Mouse (Mus musculus): Measurements from ENCODE around the gene H2al2a. TPM values are rescaled to one million over a fixed set of nuclear protein-coding genes. Genes with fewer than 3 reads are reported as not detected.
"Not testable (repeated sequence)": the region's sequence is repeated elsewhere in the genome, so short reads cannot be mapped to it uniquely, and the experiment has no call there.

H2al2a gene
- polyA plus RNA-seq, 1 experiment: 553 TPM

DNA sequence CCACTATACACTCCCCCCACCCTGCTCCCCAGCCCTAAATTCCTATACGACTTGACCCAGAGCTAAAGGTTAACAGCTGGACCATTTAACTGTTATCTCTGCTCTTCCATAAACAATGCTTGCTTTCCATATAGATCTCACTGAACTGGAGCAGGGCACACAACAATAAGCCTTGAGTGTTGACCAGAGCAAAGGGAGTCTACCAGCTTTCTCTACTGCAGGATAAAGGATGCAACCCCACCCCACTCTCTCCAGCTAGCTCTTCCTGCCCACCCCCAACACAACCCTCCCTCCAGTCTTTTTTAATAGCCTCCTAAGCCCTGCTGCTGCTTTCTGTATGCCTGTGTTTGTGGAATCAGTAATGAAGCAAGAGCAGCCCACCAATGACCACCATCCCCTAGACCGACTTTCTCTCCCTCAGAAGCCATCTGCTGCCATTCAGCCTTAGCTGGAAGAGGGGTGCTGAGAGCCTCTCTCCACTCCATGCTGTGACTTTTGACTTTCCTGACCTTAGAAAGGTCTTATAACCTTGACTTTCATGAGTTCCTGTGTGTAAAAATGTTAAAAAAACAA is 22.8 kb downstream of the H2al2a start:
- H3K4me1 ChIP-seq (ENCODE audit: control insufficient read depth, insufficient read depth, low read length): no peaks in the 10 kb centered on the region
- H3K27ac ChIP-seq (ENCODE audit: control insufficient read depth, insufficient read depth, low read depth, low read length): no peak overlapping the region
- TF ChIP-seq POLR2A (IDR thresholded peaks at IDR 0.05; ENCODE audit: control insufficient read depth, low read depth, low read length) (no peak), CTCF (IDR thresholded peaks at IDR 0.05; ENCODE audit: control insufficient read depth, insufficient read depth, insufficient replicate concordance, low read depth, low read length) (no peak)
- H3K27me3 ChIP-seq (ENCODE audit: control insufficient read depth, insufficient read depth, low read length): no peaks in the 10 kb centered on the region
- H3K36me3 ChIP-seq (ENCODE audit: control insufficient read depth, insufficient read depth, low read length): no peaks in the 10 kb centered on the region
- H3K4me3 ChIP-seq (ENCODE audit: control insufficient read depth, low read depth, low read length): no peak overlapping the region

GRCm38 (mm10) chr2:17973246-17973645 is 23.5 kb downstream of the H2al2a start:
- TF ChIP-seq POLR2A (IDR thresholded peaks at IDR 0.05; ENCODE audit: control insufficient read depth, low read depth, low read length) (no peak), CTCF (IDR thresholded peaks at IDR 0.05; ENCODE audit: control insufficient read depth, insufficient read depth, insufficient replicate concordance, low read depth, low read length) (no peak)
- no peaks in the 10 kb centered on the region for H3K4me1 ChIP-seq (ENCODE audit: control insufficient read depth, insufficient read depth, low read length)
- H3K27ac ChIP-seq (ENCODE audit: control insufficient read depth, insufficient read depth, low read depth, low read length): no peak overlapping the region

GRCm38 (mm10) chr2:17972843-17973242 is 23.9 kb downstream of the H2al2a start:
- no peak overlapping the region for H3K4me3 ChIP-seq (ENCODE audit: control insufficient read depth, low read depth, low read length)
- H3K27me3 ChIP-seq (ENCODE audit: control insufficient read depth, insufficient read depth, low read length): no peaks in the 10 kb centered on the region
- no peaks in the 10 kb centered on the region for H3K4me1 ChIP-seq (ENCODE audit: control insufficient read depth, insufficient read depth, low read length)
- no peak for TF ChIP-seq POLR2A (IDR thresholded peaks at IDR 0.05; ENCODE audit: control insufficient read depth, low read depth, low read length)
- no peak for TF ChIP-seq CTCF (IDR thresholded peaks at IDR 0.05; ENCODE audit: control insufficient read depth, insufficient read depth, insufficient replicate concordance, low read depth, low read length)
- no peak overlapping the region for H3K27ac ChIP-seq (ENCODE audit: control insufficient read depth, insufficient read depth, low read depth, low read length)
- no peaks in the 10 kb centered on the region for H3K36me3 ChIP-seq (ENCODE audit: control insufficient read depth, insufficient read depth, low read length)

More at GRCm38 (mm10) chr2:17973246-17973645, 23.5 kb downstream of the H2al2a start:
- no peaks in the 10 kb centered on the region for H3K36me3 ChIP-seq (ENCODE audit: control insufficient read depth, insufficient read depth, low read length)
- no peak overlapping the region for H3K4me3 ChIP-seq (ENCODE audit: control insufficient read depth, low read depth, low read length)
- H3K27me3 ChIP-seq (ENCODE audit: control insufficient read depth, insufficient read depth, low read length): no peaks in the 10 kb centered on the region

- Histone ChIP-seq H3K36me3 (ENCODE audit: control insufficient read depth, insufficient read depth, low read length) (no peaks in the 10 kb centered on the region), H3K27ac (ENCODE audit: control insufficient read depth, insufficient read depth, low read depth, low read length) (no peak overlapping the region), H3K27me3 (ENCODE audit: control insufficient read depth, insufficient read depth, low read length) (no peaks in the 10 kb centered on the region), H3K4me3 (ENCODE audit: control insufficient read depth, low read depth, low read length) (no peak overlapping the region), H3K4me1 (ENCODE audit: control insufficient read depth, insufficient read depth, low read length) (no peaks in the 10 kb centered on the region)
- TF ChIP-seq POLR2A (IDR thresholded peaks at IDR 0.05; ENCODE audit: control insufficient read depth, low read depth, low read length) (no peak), CTCF (IDR thresholded peaks at IDR 0.05; ENCODE audit: control insufficient read depth, insufficient read depth, insufficient replicate concordance, low read depth, low read length) (no peak)
These were observed 25.4 kb downstream of the H2al2a start for GRCm38 (mm10) chr2:17971407-17971806.

DNA sequence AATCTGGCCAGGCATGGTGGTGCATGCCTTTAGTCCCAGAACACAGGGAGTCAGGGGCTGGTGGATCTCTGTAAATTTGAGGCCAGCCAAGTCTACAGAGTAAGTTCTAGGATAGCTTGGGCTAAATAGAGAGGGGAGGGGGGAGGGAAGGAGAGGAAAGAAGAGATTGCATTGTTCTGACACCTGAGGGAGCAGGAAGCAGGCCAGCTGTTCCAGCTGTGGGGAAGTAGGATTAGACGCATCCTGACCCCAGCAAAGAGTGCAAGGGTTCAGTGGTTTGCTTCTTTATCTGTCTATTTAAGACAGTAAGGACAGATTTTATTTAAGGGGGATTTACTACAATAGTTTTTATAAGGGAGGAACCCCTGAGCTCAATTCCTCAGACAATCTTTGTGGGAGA is 26.1 kb downstream of the H2al2a start:
- TF ChIP-seq POLR2A (IDR thresholded peaks at IDR 0.05; ENCODE audit: control insufficient read depth, low read depth, low read length) (no peak), CTCF (IDR thresholded peaks at IDR 0.05; ENCODE audit: control insufficient read depth, insufficient read depth, insufficient replicate concordance, low read depth, low read length) (no peak)

GRCm38 (mm10) chr2:17970187-17970586 is 26.6 kb downstream of the H2al2a start:
- H3K4me1 ChIP-seq (ENCODE audit: control insufficient read depth, insufficient read depth, low read length): no peaks in the 10 kb centered on the region
- no peaks in the 10 kb centered on the region for H3K36me3 ChIP-seq (ENCODE audit: control insufficient read depth, insufficient read depth, low read length)
- TF ChIP-seq CTCF (IDR thresholded peaks at IDR 0.05; ENCODE audit: control insufficient read depth, insufficient read depth, insufficient replicate concordance, low read depth, low read length): no peak
- TF ChIP-seq POLR2A (IDR thresholded peaks at IDR 0.05; ENCODE audit: control insufficient read depth, low read depth, low read length): no peak
- H3K4me3 ChIP-seq (ENCODE audit: control insufficient read depth, low read depth, low read length): peak overlapping the region; percentile 40; the same call in 1 of the 2 replicates
- no peak overlapping the region for H3K27ac ChIP-seq (ENCODE audit: control insufficient read depth, insufficient read depth, low read depth, low read length)
- no peaks in the 10 kb centered on the region for H3K27me3 ChIP-seq (ENCODE audit: control insufficient read depth, insufficient read depth, low read length)

More for the DNA sequence above, 26.1 kb downstream of the H2al2a start:
- Histone ChIP-seq H3K36me3 (ENCODE audit: control insufficient read depth, insufficient read depth, low read length) (no peaks in the 10 kb centered on the region), H3K27me3 (ENCODE audit: control insufficient read depth, insufficient read depth, low read length) (no peaks in the 10 kb centered on the region), H3K4me3 (ENCODE audit: control insufficient read depth, low read depth, low read length) (no peak overlapping the region), H3K4me1 (ENCODE audit: control insufficient read depth, insufficient read depth, low read length) (no peaks in the 10 kb centered on the region), H3K27ac (ENCODE audit: control insufficient read depth, insufficient read depth, low read depth, low read length) (no peak overlapping the region)

DNA sequence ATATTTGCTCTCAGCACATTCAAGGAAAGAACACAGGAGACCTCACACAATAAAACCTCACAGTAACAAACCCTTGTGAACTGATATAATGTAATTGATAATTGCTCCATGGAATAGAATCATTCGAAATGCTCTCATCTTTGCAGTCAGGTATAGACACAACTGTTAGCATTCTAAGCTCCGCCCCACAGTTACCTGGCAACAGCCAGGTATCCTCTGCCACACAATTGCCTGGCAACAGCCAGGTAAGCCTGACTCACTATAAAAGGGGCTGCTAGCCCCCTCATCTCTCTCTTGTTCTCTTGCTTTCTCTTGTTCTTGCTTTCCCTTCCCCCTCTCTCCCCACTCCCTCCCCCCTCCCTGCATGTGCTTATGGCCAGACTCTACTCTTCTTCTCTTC is 28.2 kb downstream of the H2al2a start:
- Histone ChIP-seq H3K36me3 (ENCODE audit: control insufficient read depth, insufficient read depth, low read length) (no peaks in the 10 kb centered on the region), H3K27ac (ENCODE audit: control insufficient read depth, insufficient read depth, low read depth, low read length) (no peak overlapping the region), H3K4me3 (ENCODE audit: control insufficient read depth, low read depth, low read length) (peak overlapping the region; percentile 61; the same call in 1 of the 2 replicates), H3K4me1 (ENCODE audit: control insufficient read depth, insufficient read depth, low read length) (no peaks in the 10 kb centered on the region), H3K27me3 (ENCODE audit: control insufficient read depth, insufficient read depth, low read length) (no peaks in the 10 kb centered on the region)
- TF ChIP-seq POLR2A (IDR thresholded peaks at IDR 0.05; ENCODE audit: control insufficient read depth, low read depth, low read length): no peak
- no peak for TF ChIP-seq CTCF (IDR thresholded peaks at IDR 0.05; ENCODE audit: control insufficient read depth, insufficient read depth, insufficient replicate concordance, low read depth, low read length)

DNA sequence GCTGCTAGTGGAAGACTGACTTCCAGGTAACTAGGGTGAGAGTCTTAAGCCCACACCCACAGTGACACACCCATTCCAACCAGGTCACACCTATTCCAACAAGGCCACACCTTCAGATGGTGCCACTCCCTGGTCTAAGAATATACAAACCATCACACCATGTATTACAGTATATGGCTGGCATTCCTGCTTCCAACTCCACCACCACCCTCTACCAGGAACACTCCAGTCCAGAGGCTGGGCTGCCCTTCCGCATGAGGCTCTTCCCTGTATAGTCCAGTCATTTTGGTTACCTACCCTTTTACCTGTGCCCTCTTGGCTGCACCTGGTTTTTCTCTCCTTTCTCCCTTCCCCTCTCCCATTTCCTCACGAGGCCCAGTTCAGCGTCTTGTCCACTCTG is 28.7 kb downstream of the H2al2a start:
- peak overlapping the region; percentile 61 for H3K4me3 ChIP-seq (ENCODE audit: control insufficient read depth, low read depth, low read length)

More for the DNA sequence above, 28.7 kb downstream of the H2al2a start:
- H3K4me1 ChIP-seq (ENCODE audit: control insufficient read depth, insufficient read depth, low read length); H3K36me3 ChIP-seq (ENCODE audit: control insufficient read depth, insufficient read depth, low read length); H3K27ac ChIP-seq (ENCODE audit: control insufficient read depth, insufficient read depth, low read depth, low read length); H3K27me3 ChIP-seq (ENCODE audit: control insufficient read depth, insufficient read depth, low read length): not testable (repeated sequence)

Measured in testis, adult 2 months (tissue).